Comparison of ENCODE assay signal across 12 mouse cellular contexts in the genomic region with DNA sequence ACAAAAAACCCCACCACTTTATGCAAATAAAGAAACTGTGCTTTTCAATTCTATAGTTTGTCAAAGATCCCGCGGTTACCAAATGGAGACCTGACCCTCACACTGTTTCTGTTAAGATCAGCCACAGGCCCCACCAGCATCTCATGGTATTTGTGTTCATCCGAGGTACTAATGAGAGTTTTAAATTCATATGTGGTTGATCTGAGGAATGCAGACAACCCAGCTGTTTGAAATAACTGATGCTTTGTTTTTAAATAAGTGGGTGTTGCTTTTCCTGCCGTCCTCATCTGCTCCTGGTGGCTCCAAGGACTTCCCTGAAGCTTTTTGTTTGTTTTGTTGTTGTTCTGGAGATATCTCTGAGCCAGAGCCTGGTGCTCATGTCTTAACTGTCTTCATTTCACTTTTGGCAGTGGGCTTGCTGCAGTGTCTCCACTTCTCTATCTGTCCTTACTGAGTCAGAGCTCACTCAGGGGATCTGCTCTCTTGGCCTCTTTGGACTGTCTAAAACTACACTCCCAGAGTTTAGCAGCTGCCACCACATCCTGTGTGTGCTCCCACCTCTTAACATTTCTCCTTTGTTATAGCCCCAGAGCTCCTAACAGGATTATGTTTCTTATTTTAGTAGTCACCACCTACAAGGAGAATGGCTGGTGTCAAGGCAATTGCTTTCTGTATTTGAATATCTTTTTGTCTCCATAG. TPM values are rescaled to one million over a fixed set of nuclear protein-coding genes. Genes with fewer than 3 reads are reported as not detected.
DNase-seq lines count a peak whose midpoint lies in the region; ATAC-seq and TF ChIP-seq lines count a peak whose summit lies in the region.
"Had no signal": no experiment of that assay in that cellular context is flagged by ENCODE, and none has a peak within 500 bp of the region (broad histone marks: within the 10 kb centered on the region; RNA-seq: fewer than 3 reads in every experiment).

No protein-coding gene starts in this region.

- no peak overlapping the region for H3K4me3 ChIP-seq in forebrain, embryonic 10.5 days
- no peak overlapping the region for H3K4me3 ChIP-seq in forebrain, embryonic 13.5 days
- H3K4me3 ChIP-seq in megakaryocyte, embryonic 14.5 days (replicated peaks), result peak overlapping the region; percentile 84
- no peak overlapping the region for H3K4me3 ChIP-seq in forebrain, postnatal 0 days (ENCODE audit: low read depth, low read length)

- WGBS in forebrain, embryonic 10.5 days, result 46% methylated on average over 4 of the region's 4 CpGs
- WGBS in forebrain, embryonic 13.5 days, result 41% methylated on average over 4 of the region's 4 CpGs
- 40% methylated on average over 4 of the region's 4 CpGs for WGBS in forebrain, postnatal 0 days

- no peaks in the 10 kb centered on the region for H3K36me3 ChIP-seq in forebrain, embryonic 10.5 days (replicated peaks)
- H3K36me3 ChIP-seq in forebrain, embryonic 13.5 days (ENCODE audit: poor library complexity, severe bottlenecking), result no peaks in the 10 kb centered on the region
- peaks cover 4% of the 10 kb centered on the region for H3K36me3 ChIP-seq in megakaryocyte, embryonic 14.5 days (replicated peaks; ENCODE audit: low read length)
- no peaks in the 10 kb centered on the region for H3K36me3 ChIP-seq in forebrain, postnatal 0 days (ENCODE audit: insufficient read depth)

- TF ChIP-seq CTCF in forebrain, postnatal 0 days (IDR thresholded peaks at IDR 0.05; ENCODE audit: low read depth), result no peak

- DNase-seq in forebrain, embryonic 10.5 days (ENCODE audit: extremely low spot score, low spot score), result no peak
- DNase-seq in cerebellum, postnatal 36 days, result no peak
- DNase-seq in forebrain, postnatal 0 days, result no peak
- DNase-seq: cerebellum, postnatal 25 days; kidney, postnatal 4 days had no signal

- no peaks in the 10 kb centered on the region for H3K27me3 ChIP-seq in forebrain, embryonic 10.5 days (ENCODE audit: poor library complexity, severe bottlenecking)
- no peaks in the 10 kb centered on the region for H3K27me3 ChIP-seq in forebrain, embryonic 13.5 days
- no peaks in the 10 kb centered on the region for H3K27me3 ChIP-seq in megakaryocyte, embryonic 14.5 days (replicated peaks)
- no peaks in the 10 kb centered on the region for H3K27me3 ChIP-seq in forebrain, postnatal 0 days (ENCODE audit: insufficient read depth, low read length)

- H3K27ac ChIP-seq in forebrain, embryonic 10.5 days, result peak overlapping the region; percentile 63
- H3K27ac ChIP-seq in forebrain, embryonic 13.5 days, result no peak overlapping the region
- no peak overlapping the region for H3K27ac ChIP-seq in forebrain, postnatal 0 days (ENCODE audit: low read depth, low read length)

- H3K4me1 ChIP-seq in forebrain, embryonic 10.5 days, result peaks cover 17% of the 10 kb centered on the region
- 0 out of 2 replicates have a peak, but pooled peaks cover 10% of the 10 kb centered on the region for H3K4me1 ChIP-seq in forebrain, embryonic 13.5 days
- H3K4me1 ChIP-seq in megakaryocyte, embryonic 14.5 days, result peaks cover 55% of the 10 kb centered on the region
- no peaks in the 10 kb centered on the region for H3K4me1 ChIP-seq in forebrain, postnatal 0 days (ENCODE audit: insufficient read depth)

- no peak overlapping the region for H3K9ac ChIP-seq in forebrain, embryonic 13.5 days
- no peak overlapping the region for H3K9ac ChIP-seq in forebrain, postnatal 0 days

- no peak for ATAC-seq in forebrain, embryonic 13.5 days
- ATAC-seq in megakaryocyte, adult 5-6 weeks (ENCODE audit: poor library complexity, severe bottlenecking), result no peak
- ATAC-seq in granulocyte monocyte progenitor cell, adult 5-6 weeks (replicated peaks; ENCODE audit: poor library complexity, severe bottlenecking), result peak; percentile 41; the same call in 1 of the 2 replicates
- ATAC-seq in hematopoietic stem cell, adult 5-6 weeks (replicated peaks in 1 of 2; ENCODE audit: insufficient read depth in 1 of 2, low FRiP score in 2 of 2, low TSS enrichment in 1 of 2, low read depth in 1 of 2, poor library complexity in 2 of 2, severe bottlenecking in 2 of 2), result peak; percentile 60 to 62
- no peak for ATAC-seq in forebrain, postnatal 0 days
- ATAC-seq: hindbrain, embryonic 16.5 days; lung, postnatal 0 days had no signal

- H3K9me3 ChIP-seq in forebrain, embryonic 10.5 days, result no peaks in the 10 kb centered on the region
- no peaks in the 10 kb centered on the region for H3K9me3 ChIP-seq in forebrain, embryonic 13.5 days (replicated peaks)
- H3K9me3 ChIP-seq in megakaryocyte, embryonic 14.5 days, result no peaks in the 10 kb centered on the region
- no peaks in the 10 kb centered on the region for H3K9me3 ChIP-seq in forebrain, postnatal 0 days (ENCODE audit: low read length)

- H3K4me2 ChIP-seq in forebrain, embryonic 13.5 days, result no peak overlapping the region
- no peak overlapping the region for H3K4me2 ChIP-seq in forebrain, postnatal 0 days (ENCODE audit: low read depth)

RNA-seq across cellular contexts. Expression of gene Pcdh7, which starts 39.1 kb away (rescaled TPM):
- polyA plus RNA-seq in forebrain, embryonic 10.5 days (2016; fragmentation: Nextera tagmentation; extraction: Ambion mirVana), result 2.3 and 4.2 TPM in 2 replicates
- polyA plus RNA-seq in forebrain, embryonic 13.5 days (2015; fragmentation: Nextera tagmentation; extraction: Ambion mirVana), result 7.2 and 8.2 TPM in 2 replicates
- polyA plus RNA-seq in megakaryocyte, embryonic 14.5 days (2012; ENCODE audit: insufficient read depth, low replicate concordance), result 4.7 and 4.8 TPM in 2 replicates
- total RNA-seq in megakaryocyte, adult 5-6 weeks (2015), result 0.16 and 1.1 TPM in 2 replicates
- 0.26 TPM in 1 of 2 replicates, not detected in the other for total RNA-seq in megakaryocyte, adult 5-6 weeks (2017)
- 1.1 and 2.2 TPM in 2 replicates for total RNA-seq in granulocyte monocyte progenitor cell, adult 5-6 weeks (2014; fragmentation: Nextera tagmentation)
- total RNA-seq in granulocyte monocyte progenitor cell, adult 5-6 weeks (2017), result 0.93 and 1.2 TPM in 2 replicates
- 6.6 and 8.1 TPM in 2 replicates for total RNA-seq in hematopoietic stem cell, adult 5-6 weeks (2017)
- total RNA-seq in forebrain, postnatal 0 days (2014; rRNA removed), result 84.7 and 89.3 TPM in 2 replicates
- 12.7 and 15.5 TPM in 2 replicates for polyA plus RNA-seq in forebrain, postnatal 0 days (2015; fragmentation: Nextera tagmentation; extraction: Ambion mirVana)

Comparison
In these comparisons a context has a peak if more than half of its experiments do, and no peak if none do; other contexts are left out.
1. ATAC-seq: peak in granulocyte monocyte progenitor cell, adult 5-6 weeks (single experiment) and hematopoietic stem cell, adult 5-6 weeks (2 of 2); none in forebrain, embryonic 13.5 days (single experiment), megakaryocyte, adult 5-6 weeks (single experiment) and forebrain, postnatal 0 days (single experiment).